Mouse (Mus musculus): ENCODE data around the gene Ccl3. TPM values are rescaled to one million over a fixed set of nuclear protein-coding genes. Genes with fewer than 3 reads are reported as not detected.

The Ccl3 gene
- total and polyA plus RNA-seq, 2 experiments = 0.18 to 0.48 TPM

GRCm38 (mm10) chr11:83641216-83641615, 7.9 kb downstream of the Ccl3 start:
- TF ChIP-seq CTCF (IDR thresholded peaks at IDR 0.05; ENCODE audit: low read depth, low read length) = no peak
- TF ChIP-seq POLR2A (IDR thresholded peaks at IDR 0.05; ENCODE audit: extremely low read depth, insufficient read depth, low read length) = no peak
- no peak overlapping the region for H3K9ac ChIP-seq (ENCODE audit: low read depth, low read length)
- no peaks in the 10 kb centered on the region for H3K79me2 ChIP-seq (ENCODE audit: control insufficient read depth, insufficient read depth, low read length)
- no peak overlapping the region for H3K27ac ChIP-seq (replicated peaks; ENCODE audit: insufficient read depth, low read depth, low read length)
- DNase-seq (ENCODE audit: extremely low read depth, low read depth, low spot score) = no peak
- no peaks in the 10 kb centered on the region for H3K27me3 ChIP-seq (ENCODE audit: control insufficient read depth, insufficient read depth, low read length)
- H3K4me3 ChIP-seq (ENCODE audit: insufficient read depth, low read depth, low read length) = no peak overlapping the region
- WGBS = 50% methylated on average over 2 of the region's 2 CpGs
- no peaks in the 10 kb centered on the region for H3K36me3 ChIP-seq (ENCODE audit: control insufficient read depth, insufficient read depth, low read length)
- no peaks in the 10 kb centered on the region for H3K4me1 ChIP-seq (ENCODE audit: control insufficient read depth, insufficient read depth, low read length)

DNA sequence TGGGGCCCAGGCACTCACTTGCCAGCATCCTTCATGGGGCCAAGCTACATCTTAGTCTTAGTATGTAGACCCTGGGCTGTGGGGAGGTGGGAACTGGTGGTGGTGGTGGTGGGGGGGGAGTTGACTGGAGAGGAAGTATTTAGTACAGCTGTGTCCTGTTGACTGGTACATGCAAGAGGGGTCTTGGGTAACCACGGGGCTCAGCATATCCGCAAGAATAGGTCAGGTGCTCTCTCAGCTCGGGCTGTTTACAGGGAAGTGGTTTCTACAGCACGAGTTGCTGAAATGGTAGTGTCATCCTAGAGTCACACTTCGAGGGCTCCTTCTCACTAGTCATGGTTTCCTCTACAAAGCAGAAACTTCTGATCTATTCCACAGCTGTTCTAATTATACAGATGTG, 9.0 kb downstream of the Ccl3 start:
- H3K36me3 ChIP-seq (ENCODE audit: control insufficient read depth, insufficient read depth, low read length) = no peaks in the 10 kb centered on the region
- H3K4me1 ChIP-seq (ENCODE audit: control insufficient read depth, insufficient read depth, low read length) = no peaks in the 10 kb centered on the region
- no peak overlapping the region for H3K27ac ChIP-seq (replicated peaks; ENCODE audit: insufficient read depth, low read depth, low read length)
- DNase-seq (ENCODE audit: extremely low read depth, low read depth, low spot score) = no peak
- no peaks in the 10 kb centered on the region for H3K27me3 ChIP-seq (ENCODE audit: control insufficient read depth, insufficient read depth, low read length)
- no peak for TF ChIP-seq POLR2A (IDR thresholded peaks at IDR 0.05; ENCODE audit: extremely low read depth, insufficient read depth, low read length)
- no peak for TF ChIP-seq CTCF (IDR thresholded peaks at IDR 0.05; ENCODE audit: low read depth, low read length)
- WGBS = 74% methylated on average over 5 of the region's 5 CpGs
- no peak overlapping the region for H3K9ac ChIP-seq (ENCODE audit: low read depth, low read length)
- no peaks in the 10 kb centered on the region for H3K79me2 ChIP-seq (ENCODE audit: control insufficient read depth, insufficient read depth, low read length)
- H3K4me3 ChIP-seq (ENCODE audit: insufficient read depth, low read depth, low read length) = no peak overlapping the region

DNA sequence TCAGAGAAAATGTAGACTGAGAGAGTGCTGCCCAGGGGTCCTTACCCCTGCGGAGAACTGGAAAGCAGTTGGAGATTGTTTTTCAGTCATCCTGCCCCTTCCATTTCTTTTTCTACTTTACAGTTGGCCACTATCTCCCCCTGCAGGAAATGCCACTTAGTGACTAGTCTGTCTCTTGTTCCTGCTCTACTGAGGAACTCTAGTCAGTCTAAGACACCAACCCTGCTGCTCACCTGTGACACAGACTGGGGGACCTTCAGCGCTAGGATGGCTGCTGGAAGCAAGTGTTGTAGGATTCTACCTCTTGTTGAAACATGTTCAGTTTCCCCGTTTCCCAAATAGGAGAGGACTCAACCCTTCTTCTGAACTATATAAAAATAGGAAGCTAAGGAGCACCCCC, 9.6 kb downstream of the Ccl3 start:
- Histone ChIP-seq H3K27ac (replicated peaks; ENCODE audit: insufficient read depth, low read depth, low read length) (no peak overlapping the region), H3K36me3 (ENCODE audit: control insufficient read depth, insufficient read depth, low read length) (no peaks in the 10 kb centered on the region), H3K9ac (ENCODE audit: low read depth, low read length) (no peak overlapping the region), H3K4me3 (ENCODE audit: insufficient read depth, low read depth, low read length) (no peak overlapping the region), H3K4me1 (ENCODE audit: control insufficient read depth, insufficient read depth, low read length) (no peaks in the 10 kb centered on the region), H3K27me3 (ENCODE audit: control insufficient read depth, insufficient read depth, low read length) (no peaks in the 10 kb centered on the region), H3K79me2 (ENCODE audit: control insufficient read depth, insufficient read depth, low read length) (no peaks in the 10 kb centered on the region)
- WGBS = 80% methylated on average over 3 of the region's 3 CpGs
- TF ChIP-seq POLR2A (IDR thresholded peaks at IDR 0.05; ENCODE audit: extremely low read depth, insufficient read depth, low read length) (no peak), CTCF (IDR thresholded peaks at IDR 0.05; ENCODE audit: low read depth, low read length) (no peak)
- DNase-seq (ENCODE audit: extremely low read depth, low read depth, low spot score) = no peak

- no peak for DNase-seq (ENCODE audit: extremely low read depth, low read depth, low spot score)
- WGBS = 80% methylated on average over 2 of the region's 2 CpGs
- H3K4me3 ChIP-seq (ENCODE audit: insufficient read depth, low read depth, low read length) = no peak overlapping the region
- H3K27ac ChIP-seq (replicated peaks; ENCODE audit: insufficient read depth, low read depth, low read length) = no peak overlapping the region
- H3K79me2 ChIP-seq (ENCODE audit: control insufficient read depth, insufficient read depth, low read length) = no peaks in the 10 kb centered on the region
- TF ChIP-seq POLR2A (IDR thresholded peaks at IDR 0.05; ENCODE audit: extremely low read depth, insufficient read depth, low read length) (no peak), CTCF (IDR thresholded peaks at IDR 0.05; ENCODE audit: low read depth, low read length) (no peak)
- no peaks in the 10 kb centered on the region for H3K4me1 ChIP-seq (ENCODE audit: control insufficient read depth, insufficient read depth, low read length)
- H3K9ac ChIP-seq (ENCODE audit: low read depth, low read length) = no peak overlapping the region
- H3K36me3 ChIP-seq (ENCODE audit: control insufficient read depth, insufficient read depth, low read length) = no peaks in the 10 kb centered on the region
- no peaks in the 10 kb centered on the region for H3K27me3 ChIP-seq (ENCODE audit: control insufficient read depth, insufficient read depth, low read length)
Measured at GRCm38 (mm10) chr11:83638934-83639333, 10.2 kb downstream of the Ccl3 start.

GRCm38 (mm10) chr11:83636742-83637235, 12.4 kb downstream of the Ccl3 start:
- TF ChIP-seq POLR2A (IDR thresholded peaks at IDR 0.05; ENCODE audit: extremely low read depth, insufficient read depth, low read length) = no peak
- no peak for TF ChIP-seq CTCF (IDR thresholded peaks at IDR 0.05; ENCODE audit: low read depth, low read length)
- Histone ChIP-seq H3K9ac (ENCODE audit: low read depth, low read length) (no peak overlapping the region), H3K27me3 (ENCODE audit: control insufficient read depth, insufficient read depth, low read length) (no peaks in the 10 kb centered on the region), H3K79me2 (ENCODE audit: control insufficient read depth, insufficient read depth, low read length) (no peaks in the 10 kb centered on the region), H3K27ac (replicated peaks; ENCODE audit: insufficient read depth, low read depth, low read length) (no peak overlapping the region), H3K36me3 (ENCODE audit: control insufficient read depth, insufficient read depth, low read length) (no peaks in the 10 kb centered on the region), H3K4me3 (ENCODE audit: insufficient read depth, low read depth, low read length) (no peak overlapping the region), H3K4me1 (ENCODE audit: control insufficient read depth, insufficient read depth, low read length) (no peaks in the 10 kb centered on the region)
- WGBS = 92% methylated on average over 1 of the region's 1 CpGs
- no peak for DNase-seq (ENCODE audit: extremely low read depth, low read depth, low spot score)

- Histone ChIP-seq H3K9ac (ENCODE audit: low read depth, low read length) (no peak overlapping the region), H3K79me2 (ENCODE audit: control insufficient read depth, insufficient read depth, low read length) (no peaks in the 10 kb centered on the region), H3K4me3 (ENCODE audit: insufficient read depth, low read depth, low read length) (no peak overlapping the region), H3K27ac (replicated peaks; ENCODE audit: insufficient read depth, low read depth, low read length) (no peak overlapping the region), H3K27me3 (ENCODE audit: control insufficient read depth, insufficient read depth, low read length) (no peaks in the 10 kb centered on the region), H3K36me3 (ENCODE audit: control insufficient read depth, insufficient read depth, low read length) (no peaks in the 10 kb centered on the region), H3K4me1 (ENCODE audit: control insufficient read depth, insufficient read depth, low read length) (no peaks in the 10 kb centered on the region)
- no peak for DNase-seq (ENCODE audit: extremely low read depth, low read depth, low spot score)
- TF ChIP-seq CTCF (IDR thresholded peaks at IDR 0.05; ENCODE audit: low read depth, low read length) (0 out of 2 replicates have a peak, but pooled peaks have one; percentile 18), POLR2A (IDR thresholded peaks at IDR 0.05; ENCODE audit: extremely low read depth, insufficient read depth, low read length) (no peak)
- WGBS = 93% methylated on average over 2 of the region's 2 CpGs
Measured at GRCm38 (mm10) chr11:83634898-83635297, 14.3 kb downstream of the Ccl3 start.

Measured in liver, adult 2 months (tissue).